Mouse (Mus musculus) heart, embryonic 15.5 days (tissue): ENCODE results near the gene 4931409K22Rik. TPM values are rescaled to one million over a fixed set of nuclear protein-coding genes. Genes with fewer than 3 reads are reported as not detected.
A peak's percentile ranks its signal among the peaks of the same experiment; 100 is the strongest.
"Not testable (repeated sequence)": the region's sequence is repeated elsewhere in the genome, so short reads cannot be mapped to it uniquely, and the experiment has no call there.

Experiments
- ATAC-seq: fragments of 200-750 bp; cut with Nextera tagmentation; replicated peaks from 2 replicates; pipeline ENCODE4 v1.8.0; 2017; ENCODE audit warnings: low read depth, moderate TSS enrichment; ENCODE audit not compliant: insufficient number of reproducible peaks, insufficient read depth, low FRiP score
- H3K27ac ChIP-seq: fragments of 300-500 bp; sonication (generic); 2 replicates; pipeline ENCODE4 v1.5.1; 2015; ENCODE audit warnings: mild to moderate bottlenecking, inconsistent platforms
- H3K27me3 ChIP-seq: fragments of 300-500 bp; sonication (generic); 2 replicates; pipeline ENCODE4 v1.6.1; 2015; ENCODE audit warnings: inconsistent platforms
- H3K36me3 ChIP-seq: fragments of 300-500 bp; sonication (generic); 2 replicates; pipeline ENCODE4 v1.6.1; 2015; ENCODE audit warnings: mild to moderate bottlenecking, inconsistent platforms
- H3K4me1 ChIP-seq: fragments of 300-500 bp; sonication (generic); replicated peaks from 2 replicates; pipeline ENCODE4 v1.6.1; 2015; ENCODE audit warnings: inconsistent platforms
- H3K4me2 ChIP-seq: fragments of 300-500 bp; sonication (generic); 2 replicates; pipeline ENCODE4 v1.6.1; 2015; ENCODE audit warnings: inconsistent platforms, mild to moderate bottlenecking, moderate library complexity
- H3K4me3 ChIP-seq: fragments of 300-500 bp; sonication (generic); 2 replicates; pipeline ENCODE4 v1.5.1; 2015; ENCODE audit warnings: mild to moderate bottlenecking, inconsistent platforms
- H3K9ac ChIP-seq: fragments of 300-500 bp; sonication (generic); 2 replicates; pipeline ENCODE4 v1.6.1; 2015; ENCODE audit warnings: mild to moderate bottlenecking, inconsistent platforms
- H3K9me3 ChIP-seq: fragments of 300-500 bp; sonication (generic); replicated peaks from 2 replicates; pipeline ENCODE4 v1.6.1; 2016; ENCODE audit warnings: inconsistent platforms
- WGBS: fragments of 180-500 bp; shearing (Covaris S2); methylation state at CpG from one replicate; pipeline ENCODE4 v1.1.7; 2015; ENCODE audit warnings: mixed read lengths; 5-methylcytosine and 5-hydroxymethylcytosine counted together
- polyA plus RNA-seq: library from polyadenylated mRNA; unstranded; fragments of >200 nt; fragmentation: Nextera tagmentation; extraction: Ambion mirVana; gene quantifications from 2 replicates; pipeline ENCODE4 v1.2.1, GENCODE M21; 2015

The 4931409K22Rik gene
- polyA plus RNA-seq, 1 experiment from 2014 or later, result not detected

GRCm38 (mm10) chr5:24576801-24577182 is 20.2 kb upstream of the 4931409K22Rik start:
- H3K4me3 ChIP-seq, result peak overlapping the region; percentile 85
- no peaks in the 10 kb centered on the region for H3K27me3 ChIP-seq
- peak; percentile 20; the same call in 1 of the 2 replicates for ATAC-seq
- peaks cover 14% of the 10 kb centered on the region for H3K4me1 ChIP-seq
- H3K9ac ChIP-seq, result peak overlapping the region; percentile 78
- peak overlapping the region; percentile 82 for H3K27ac ChIP-seq
- no peaks in the 10 kb centered on the region for H3K9me3 ChIP-seq
- WGBS, result under 1% methylated on average over 32 of the region's 32 CpGs
- peaks cover 36% of the 10 kb centered on the region for H3K36me3 ChIP-seq
- H3K4me2 ChIP-seq, result peak overlapping the region; percentile 84

GRCm38 (mm10) chr5:24575948-24576347 is 19.3 kb upstream of the 4931409K22Rik start:
- Histone ChIP-seq H3K4me2 (peak overlapping the region; percentile 84), H3K27me3 (no peaks in the 10 kb centered on the region), H3K9ac (no peak overlapping the region), H3K9me3 (no peaks in the 10 kb centered on the region), H3K4me1 (peaks cover 14% of the 10 kb centered on the region), H3K36me3 (peaks cover 44% of the 10 kb centered on the region), H3K27ac (no peak overlapping the region), H3K4me3 (peak overlapping the region; percentile 85)
- 81% methylated on average over 1 of the region's 1 CpGs for WGBS
- no peak for ATAC-seq

- H3K27ac ChIP-seq, H3K4me2 ChIP-seq, H3K36me3 ChIP-seq, H3K4me3 ChIP-seq, H3K9me3 ChIP-seq, H3K9ac ChIP-seq, ATAC-seq: not testable (repeated sequence)
- H3K4me1 ChIP-seq, result peaks cover 13% of the 10 kb centered on the region
- 91% methylated on average over 7 of the region's 7 CpGs for WGBS
- peaks cover 21% of the 10 kb centered on the region; the same call in 1 of the 2 replicates for H3K27me3 ChIP-seq
These were observed 1.3 kb downstream of the 4931409K22Rik start for GRCm38 (mm10) chr5:24555335-24555734.

GRCm38 (mm10) chr5:24553621-24554244 is 2.9 kb downstream of the 4931409K22Rik start:
- no peak overlapping the region for H3K27ac ChIP-seq
- ATAC-seq, result no peak
- H3K27me3 ChIP-seq, result peaks cover 34% of the 10 kb centered on the region
- H3K4me1 ChIP-seq, result peaks cover 13% of the 10 kb centered on the region
- no peak overlapping the region for H3K4me3 ChIP-seq
- no peaks in the 10 kb centered on the region for H3K9me3 ChIP-seq
- H3K4me2 ChIP-seq, result no peak overlapping the region
- H3K9ac ChIP-seq, result no peak overlapping the region
- 51% methylated on average over 5 of the region's 5 CpGs for WGBS
- no peaks in the 10 kb centered on the region for H3K36me3 ChIP-seq

GRCm38 (mm10) chr5:24551317-24551688 is 5.3 kb downstream of the 4931409K22Rik start:
- Histone ChIP-seq H3K9ac (no peak overlapping the region), H3K36me3 (no peaks in the 10 kb centered on the region), H3K27ac (no peak overlapping the region), H3K4me1 (peaks cover 13% of the 10 kb centered on the region), H3K4me3 (0 out of 2 replicates have a peak overlapping the region, but pooled peaks have one; percentile 9), H3K9me3 (no peaks in the 10 kb centered on the region), H3K4me2 (peak overlapping the region; percentile 48), H3K27me3 (peaks cover 37% of the 10 kb centered on the region)
- WGBS, result 58% methylated on average over 2 of the region's 2 CpGs
- ATAC-seq, result no peak

- H3K9me3 ChIP-seq, result no peaks in the 10 kb centered on the region
- H3K27me3 ChIP-seq, result peaks cover 37% of the 10 kb centered on the region
- peaks cover 13% of the 10 kb centered on the region for H3K4me1 ChIP-seq
- H3K36me3 ChIP-seq, result no peaks in the 10 kb centered on the region
- H3K27ac ChIP-seq, result no peak overlapping the region
- 0 out of 2 replicates have a peak overlapping the region, but pooled peaks have one; percentile 9 for H3K4me3 ChIP-seq
- no peak for ATAC-seq
- H3K9ac ChIP-seq, result no peak overlapping the region
- H3K4me2 ChIP-seq, result peak overlapping the region; percentile 48
- 28% methylated on average over 26 of the region's 26 CpGs for WGBS
These were observed 5.9 kb downstream of the 4931409K22Rik start for GRCm38 (mm10) chr5:24550598-24551316.

DNA sequence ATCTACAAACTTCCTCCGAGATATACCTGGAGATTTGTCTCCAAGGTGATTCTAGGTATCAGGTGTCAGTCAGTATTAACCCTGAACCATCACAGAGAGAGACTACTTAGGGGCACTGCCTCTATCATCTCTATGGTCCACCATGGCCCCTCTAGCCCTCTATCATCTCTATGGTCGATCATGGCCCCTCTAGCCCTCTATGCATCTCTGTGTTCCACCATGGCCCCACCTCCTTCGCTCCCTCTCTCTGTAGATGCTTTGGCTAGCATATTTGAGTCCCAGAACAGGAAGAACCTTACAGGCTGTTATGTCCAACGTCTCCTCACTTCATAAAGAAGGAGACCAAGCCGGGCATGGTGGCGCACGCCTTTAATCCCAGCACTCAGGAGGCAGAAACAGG is 14.0 kb downstream of the 4931409K22Rik start:
- Histone ChIP-seq H3K9me3 (no peaks in the 10 kb centered on the region), H3K4me2 (no peak overlapping the region), H3K27me3 (0 out of 2 replicates have a peak, but pooled peaks cover under 1% of the 10 kb centered on the region), H3K27ac (no peak overlapping the region), H3K36me3 (no peaks in the 10 kb centered on the region), H3K4me1 (peaks cover 24% of the 10 kb centered on the region), H3K9ac (no peak overlapping the region), H3K4me3 (no peak overlapping the region)
- ATAC-seq, result no peak
- WGBS, result 77% methylated on average over 7 of the region's 7 CpGs

DNA sequence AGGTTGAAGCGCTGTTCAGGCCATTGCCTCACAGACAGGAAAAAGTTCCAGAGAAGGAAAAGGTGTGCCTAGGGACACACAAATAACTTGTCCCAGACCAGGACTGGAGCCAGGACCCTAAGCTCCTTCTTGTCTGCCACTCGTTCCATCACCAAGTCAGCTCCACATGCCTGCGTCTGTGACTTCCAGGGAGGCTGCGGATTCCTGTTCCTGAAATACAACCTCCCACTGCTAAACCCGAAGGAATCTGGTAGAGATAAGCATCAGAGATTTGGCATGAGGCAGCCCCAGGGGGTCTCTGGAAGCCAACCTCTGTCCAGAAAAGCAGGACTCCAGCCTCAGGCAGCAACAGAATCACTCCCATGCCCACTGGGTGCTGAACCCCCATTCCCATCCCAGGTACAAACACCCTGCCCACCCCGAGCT is 15.5 kb downstream of the 4931409K22Rik start:
- Histone ChIP-seq H3K4me2 (peak overlapping the region; percentile 76), H3K4me1 (peaks cover 24% of the 10 kb centered on the region), H3K36me3 (no peaks in the 10 kb centered on the region)

GRCm38 (mm10) chr5:24540387-24541143 is 16.0 kb downstream of the 4931409K22Rik start, which contains the start of gene Asb10:
Asb10 (minus strand) TSS chr5:24540978.
- Histone ChIP-seq H3K4me3 (peak within 1 kb of the TSS; percentile 44), H3K9me3 (no peaks in the 10 kb centered on the region), H3K4me1 (peaks cover 24% of the 10 kb centered on the region), H3K9ac (peak within 1 kb of the TSS; percentile 44), H3K27me3 (peaks cover 10% of the 10 kb centered on the region; the same call in 1 of the 2 replicates), H3K4me2 (peak within 1 kb of the TSS; percentile 76), H3K27ac (peak within 1 kb of the TSS; percentile 90), H3K36me3 (no peaks in the 10 kb centered on the region)
- peak; percentile 86 for ATAC-seq
- 9% methylated on average over 14 of the region's 14 CpGs for WGBS

More for the DNA sequence above, 15.5 kb downstream of the 4931409K22Rik start:
- Histone ChIP-seq H3K27ac (peak overlapping the region; percentile 90), H3K9ac (peak overlapping the region; percentile 44), H3K27me3 (peaks cover 7% of the 10 kb centered on the region; the same call in 1 of the 2 replicates), H3K4me3 (peak overlapping the region; percentile 44), H3K9me3 (no peaks in the 10 kb centered on the region)
- WGBS, result 7% methylated on average over 6 of the region's 6 CpGs
- ATAC-seq, result no peak; the same call in 1 of the 2 replicates

DNA sequence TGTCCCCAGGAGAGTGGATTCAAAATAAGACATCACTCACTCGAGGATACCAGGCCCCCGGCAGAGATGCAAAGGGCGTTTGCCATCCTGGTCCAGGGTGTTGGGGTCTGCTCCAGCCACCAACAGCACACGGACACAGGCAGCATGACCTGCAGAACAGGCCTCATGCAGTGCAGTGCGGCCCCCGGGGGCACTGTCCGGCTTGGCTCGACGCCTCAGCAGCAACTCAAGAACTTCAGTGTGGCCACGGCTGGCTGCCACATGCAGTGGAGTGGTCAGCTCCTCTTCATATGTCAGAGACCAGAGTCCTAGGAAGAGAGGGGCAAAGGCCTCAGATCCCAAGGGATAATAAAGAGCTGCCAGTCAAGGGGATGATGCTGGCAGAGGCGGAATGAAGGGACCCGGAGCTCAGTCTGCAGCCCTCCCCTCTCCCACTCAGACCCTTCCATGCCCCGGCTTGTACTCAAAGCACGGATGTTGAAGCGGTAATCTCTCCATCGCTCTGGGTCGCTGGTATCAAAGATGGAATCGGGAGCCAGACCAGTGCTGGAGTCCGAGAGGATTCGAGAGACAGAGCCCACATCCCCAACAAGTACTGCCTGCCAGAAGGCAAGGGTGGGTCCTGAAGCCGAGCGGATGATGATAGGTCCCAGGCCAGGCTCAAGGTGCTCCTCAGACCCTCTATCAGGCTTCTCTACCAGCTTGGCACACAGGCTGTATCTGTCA is 16.9 kb downstream of the 4931409K22Rik start:
- WGBS, result 74% methylated on average over 22 of the region's 22 CpGs
- H3K36me3 ChIP-seq, result no peaks in the 10 kb centered on the region
- no peaks in the 10 kb centered on the region for H3K9me3 ChIP-seq
- H3K27ac ChIP-seq, result peak overlapping the region; percentile 90
- ATAC-seq, result no peak; the same call in 1 of the 2 replicates
- peaks cover 24% of the 10 kb centered on the region for H3K4me1 ChIP-seq
- peaks cover 10% of the 10 kb centered on the region; the same call in 1 of the 2 replicates for H3K27me3 ChIP-seq
- peak overlapping the region; percentile 44 for H3K4me3 ChIP-seq
- peak overlapping the region; percentile 76 for H3K4me2 ChIP-seq
- H3K9ac ChIP-seq, result peak overlapping the region; percentile 44
